Mouse (Mus musculus): ENCODE results near the gene Kcnk5.

Kcnk5 gene

GRCm38 (mm10) chr14:20201066-20201683 is 19.6 kb upstream of the Kcnk5 start:
- DNase-seq (ENCODE audit: low spot score in 2 of 2): no peak

GRCm38 (mm10) chr14:20193103-20193715 is 11.6 kb upstream of the Kcnk5 start:
- DNase-seq (ENCODE audit: low spot score in 2 of 2): no peak

GRCm38 (mm10) chr14:20191136-20191735 is 9.6 kb upstream of the Kcnk5 start:
- no peak for DNase-seq (ENCODE audit: low spot score in 2 of 2)

- DNase-seq (ENCODE audit: low spot score in 2 of 2): no peak
These were observed 8.1 kb upstream of the Kcnk5 start for GRCm38 (mm10) chr14:20189751-20190150.

GRCm38 (mm10) chr14:20185426-20185825 is 3.8 kb upstream of the Kcnk5 start:
- DNase-seq (ENCODE audit: low spot score in 2 of 2): no peak

GRCm38 (mm10) chr14:20183701-20184100 is 2.1 kb upstream of the Kcnk5 start:
- no peak for DNase-seq (ENCODE audit: low spot score in 2 of 2)

GRCm38 (mm10) chr14:20182596-20182995 is 987 bp upstream of the Kcnk5 start:
- DNase-seq (ENCODE audit: low spot score in 2 of 2): no peak

- DNase-seq (ENCODE audit: low spot score in 2 of 2): peak in 1 of 2 experiments; percentile 20
These were observed 852 bp downstream of the Kcnk5 start for GRCm38 (mm10) chr14:20180751-20181162.

GRCm38 (mm10) chr14:20180304-20180703 is 1.3 kb downstream of the Kcnk5 start:
- no peak for DNase-seq (ENCODE audit: low spot score in 2 of 2)

GRCm38 (mm10) chr14:20179731-20180280 is 1.8 kb downstream of the Kcnk5 start:
- DNase-seq (ENCODE audit: low spot score in 2 of 2): no peak

GRCm38 (mm10) chr14:20179080-20179479 is 2.5 kb downstream of the Kcnk5 start:
- no peak for DNase-seq (ENCODE audit: low spot score in 2 of 2)

- no peak for DNase-seq (ENCODE audit: low spot score in 2 of 2)
These were observed 3.0 kb downstream of the Kcnk5 start for GRCm38 (mm10) chr14:20178593-20178992.

- no peak for DNase-seq (ENCODE audit: low spot score in 2 of 2)
These were observed 4.0 kb downstream of the Kcnk5 start for GRCm38 (mm10) chr14:20177494-20178123.

- no peak for DNase-seq (ENCODE audit: low spot score in 2 of 2)
These were observed 5.9 kb downstream of the Kcnk5 start for GRCm38 (mm10) chr14:20175705-20176104.

- no peak for DNase-seq (ENCODE audit: low spot score in 2 of 2)
These were observed 6.5 kb downstream of the Kcnk5 start for GRCm38 (mm10) chr14:20175114-20175513.

GRCm38 (mm10) chr14:20174696-20175095 is 6.9 kb downstream of the Kcnk5 start:
- no peak for DNase-seq (ENCODE audit: low spot score in 2 of 2)

GRCm38 (mm10) chr14:20173873-20174490 is 7.6 kb downstream of the Kcnk5 start:
- DNase-seq (ENCODE audit: low spot score in 2 of 2): no peak

GRCm38 (mm10) chr14:20172924-20173323 is 8.7 kb downstream of the Kcnk5 start:
- no peak for DNase-seq (ENCODE audit: low spot score in 2 of 2)

- no peak for DNase-seq (ENCODE audit: low spot score in 2 of 2)
These were observed 9.1 kb downstream of the Kcnk5 start for GRCm38 (mm10) chr14:20172509-20172908.

GRCm38 (mm10) chr14:20171840-20172239 is 9.8 kb downstream of the Kcnk5 start:
- DNase-seq (ENCODE audit: low spot score in 2 of 2): no peak

GRCm38 (mm10) chr14:20169251-20169650 is 12.4 kb downstream of the Kcnk5 start:
- DNase-seq (ENCODE audit: low spot score in 2 of 2): no peak

GRCm38 (mm10) chr14:20168478-20168877 is 13.1 kb downstream of the Kcnk5 start:
- DNase-seq (ENCODE audit: low spot score in 2 of 2): no peak

All from thymus, postnatal 10 days (tissue).